Mouse (Mus musculus): ENCODE measurements at regions not wholly inside any gene's neighbourhood (a gene's known extent, or its start where the extent isn't known, plus 50 kb on each side); places are given as distances from the start of the nearest gene placed in this dataset.

- TF ChIP-seq POLR2A (IDR thresholded peaks at IDR 0.05; ENCODE audit: control insufficient read depth, low read depth, low read length) (no peak), CTCF (IDR thresholded peaks at IDR 0.05; ENCODE audit: control insufficient read depth, insufficient read depth, insufficient replicate concordance, low read depth, low read length) (no peak)
These were observed 214.6 kb upstream of the Ubash3b start for GRCm38 (mm10) chr9:41375984-41376651.
